In genomic region chr4:53218291-53218640, GRCm38 (mm10) we compare ENCODE assay signal across 8 mouse cellular contexts. TPM values are rescaled to one million over a fixed set of nuclear protein-coding genes. Genes with fewer than 3 reads are reported as not detected.
DNase-seq lines count a peak whose midpoint lies in the region; ATAC-seq and TF ChIP-seq lines count a peak whose summit lies in the region.

No protein-coding gene starts in this region.

- TF ChIP-seq POLR2A in liver, adult 2 months (IDR thresholded peaks at IDR 0.05; ENCODE audit: extremely low read depth, insufficient read depth, low read length): no peak
- TF ChIP-seq POLR2A in small intestine, adult 2 months (IDR thresholded peaks at IDR 0.05; ENCODE audit: low read depth, low read length): no peak

- peaks cover 17% of the 10 kb centered on the region for H3K4me1 ChIP-seq in liver, adult 2 months (ENCODE audit: control insufficient read depth, insufficient read depth, low read length)
- H3K4me1 ChIP-seq in forebrain, embryonic 13.5 days: peaks cover 21% of the 10 kb centered on the region
- peaks cover 15% of the 10 kb centered on the region; the same call in 1 of the 2 replicates for H3K4me1 ChIP-seq in liver, embryonic 12.5 days
- H3K4me1 ChIP-seq in small intestine, adult 2 months (ENCODE audit: control insufficient read depth, insufficient read depth, insufficient read length, low read length): peaks cover 7% of the 10 kb centered on the region

- H3K27me3 ChIP-seq in liver, adult 2 months (ENCODE audit: control insufficient read depth, insufficient read depth, low read length): no peaks in the 10 kb centered on the region
- no peaks in the 10 kb centered on the region for H3K27me3 ChIP-seq in forebrain, embryonic 13.5 days
- peaks cover 14% of the 10 kb centered on the region; the same call in 1 of the 2 replicates for H3K27me3 ChIP-seq in liver, embryonic 12.5 days (replicated peaks)
- H3K27me3 ChIP-seq in small intestine, adult 2 months (ENCODE audit: control insufficient read depth, insufficient read depth, low read length): no peaks in the 10 kb centered on the region

- no peak for ATAC-seq in forebrain, embryonic 13.5 days
- no peak for ATAC-seq in liver, embryonic 12.5 days

- H3K79me2 ChIP-seq in liver, adult 2 months (ENCODE audit: control insufficient read depth, insufficient read depth, low read length): no peaks in the 10 kb centered on the region

- DNase-seq in liver, adult 2 months (ENCODE audit: extremely low read depth, low read depth, low spot score): no peak
- no peak for DNase-seq in liver
- no peak for DNase-seq in Muller cell, postnatal 12 days (ENCODE audit: inconsistent ontology term)
- DNase-seq in right cerebral cortex, postnatal 4 days: no peak
- no peak for DNase-seq in right cerebral cortex, adult 2 months (ENCODE audit: low spot score in 2 of 2)

- no peak overlapping the region for H3K9ac ChIP-seq in liver, adult 2 months (ENCODE audit: low read depth, low read length)
- peak overlapping the region; percentile 71; the same call in 1 of the 2 replicates for H3K9ac ChIP-seq in forebrain, embryonic 13.5 days
- no peak overlapping the region for H3K9ac ChIP-seq in liver, embryonic 12.5 days

- H3K4me3 ChIP-seq in liver, adult 2 months (ENCODE audit: insufficient read depth, low read depth, low read length): 0 out of 2 replicates have a peak overlapping the region, but pooled peaks have one; percentile 52
- H3K4me3 ChIP-seq in forebrain, embryonic 13.5 days: peak overlapping the region; percentile 56
- H3K4me3 ChIP-seq in liver, embryonic 12.5 days: peak overlapping the region; percentile 53
- peak overlapping the region; percentile 59 for H3K4me3 ChIP-seq in small intestine, adult 2 months (ENCODE audit: low read depth, low read length)

- 15% methylated on average over 5 of the region's 5 CpGs for WGBS in liver, adult 2 months
- 40% methylated on average over 5 of the region's 5 CpGs for WGBS in forebrain, embryonic 13.5 days
- 43% methylated on average over 5 of the region's 5 CpGs for WGBS in liver, embryonic 12.5 days (ENCODE audit: insufficient replicate concordance)
- WGBS in small intestine, adult 2 months: 27% methylated on average over 5 of the region's 5 CpGs

- TF ChIP-seq CTCF in liver, adult 2 months (IDR thresholded peaks at IDR 0.05; ENCODE audit: low read depth, low read length): no peak
- TF ChIP-seq CTCF in small intestine, adult 2 months (IDR thresholded peaks at IDR 0.05; ENCODE audit: extremely low read depth, insufficient read length, insufficient replicate concordance, low read depth, low read length): no peak

- H3K27ac ChIP-seq in liver, adult 2 months (replicated peaks; ENCODE audit: insufficient read depth, low read depth, low read length): no peak overlapping the region
- H3K27ac ChIP-seq in forebrain, embryonic 13.5 days: peak overlapping the region; percentile 81
- no peak overlapping the region for H3K27ac ChIP-seq in liver, embryonic 12.5 days
- H3K27ac ChIP-seq in small intestine, adult 2 months (ENCODE audit: insufficient read depth, low read depth, low read length): no peak overlapping the region

- peak overlapping the region; percentile 83 for H3K4me2 ChIP-seq in forebrain, embryonic 13.5 days
- H3K4me2 ChIP-seq in liver, embryonic 12.5 days: peak overlapping the region; percentile 67

- H3K9me3 ChIP-seq in forebrain, embryonic 13.5 days (replicated peaks): no peaks in the 10 kb centered on the region
- H3K9me3 ChIP-seq in liver, embryonic 12.5 days (replicated peaks): no peaks in the 10 kb centered on the region

- H3K36me3 ChIP-seq in liver, adult 2 months (ENCODE audit: control insufficient read depth, insufficient read depth, low read length): no peaks in the 10 kb centered on the region
- H3K36me3 ChIP-seq in forebrain, embryonic 13.5 days (ENCODE audit: poor library complexity, severe bottlenecking): no peaks in the 10 kb centered on the region
- no peaks in the 10 kb centered on the region for H3K36me3 ChIP-seq in liver, embryonic 12.5 days
- H3K36me3 ChIP-seq in small intestine, adult 2 months (ENCODE audit: control insufficient read depth, insufficient read depth, low read length): no peaks in the 10 kb centered on the region

RNA-seq across cellular contexts. Expression of gene Abca1, which starts 58.6 kb away (rescaled TPM):
- 65.4 and 89.1 TPM in 2 replicates for total RNA-seq in liver, adult 2 months (2014; rRNA removed)
- 17.1 and 21.0 TPM in 2 replicates for polyA plus RNA-seq in liver, adult 2 months (2012; rRNA removed)
- 6.1 and 6.7 TPM in 2 replicates for polyA plus RNA-seq in forebrain, embryonic 13.5 days (2015; fragmentation: Nextera tagmentation; extraction: Ambion mirVana)
- polyA plus RNA-seq in liver, embryonic 12.5 days (2016; fragmentation: Nextera tagmentation; extraction: Ambion mirVana): 9.8 and 10.1 TPM in 2 replicates
- polyA plus RNA-seq in small intestine, adult 2 months (2012; rRNA removed): 0.70 and 2.8 TPM in 2 replicates
